Mouse (Mus musculus): ENCODE measurements around the gene Fuca1. TPM values are rescaled to one million over a fixed set of nuclear protein-coding genes. Genes with fewer than 3 reads are reported as not detected.

Gene Fuca1
- total and polyA plus RNA-seq, 3 experiments, result 26.8 to 48.6 TPM; not detected in 1

DNA sequence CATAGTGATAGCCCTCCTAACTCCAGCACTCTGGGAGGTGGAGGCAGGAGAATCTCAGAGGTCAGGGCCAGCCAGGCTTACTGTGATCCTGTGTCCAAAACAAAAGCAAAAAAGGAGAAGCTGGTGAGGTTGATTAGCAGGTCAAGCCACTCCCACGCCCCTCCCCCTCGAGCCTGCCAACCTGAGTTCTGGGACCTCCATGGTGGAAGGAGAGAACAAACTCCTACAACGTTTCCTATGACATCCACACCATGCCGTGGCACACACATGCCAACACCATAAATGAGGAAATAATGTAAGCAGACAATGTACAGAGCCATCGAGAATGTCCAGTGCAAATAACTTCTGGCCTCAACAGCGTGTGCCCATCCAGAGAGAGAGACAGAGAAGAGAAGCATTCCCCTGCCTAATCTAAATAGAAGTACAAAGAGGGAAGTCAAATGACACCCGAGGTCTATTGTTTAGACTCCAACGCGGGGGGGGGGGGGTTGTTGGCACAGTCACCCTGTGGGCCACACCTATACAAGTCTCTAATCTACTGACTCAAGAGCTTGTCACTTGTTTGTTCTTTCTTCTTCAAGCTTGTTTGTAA is 44.4 kb upstream of the Fuca1 start:
- Histone ChIP-seq H3K27ac (ENCODE audit: control insufficient read depth, low read depth, low read length) (peak overlapping the region; percentile 96), H3K4me1 (ENCODE audit: control insufficient read depth in 1 of 2, insufficient read depth in 2 of 2, low read length in 2 of 2) (peaks cover 20 to 32% of the 10 kb centered on the region in 2 experiments), H3K4me3 (ENCODE audit: control insufficient read depth in 1 of 2, insufficient read depth in 1 of 2, low read depth in 2 of 2, low read length in 2 of 2) (peak overlapping the region; percentile 62 to 68), H3K36me3 (ENCODE audit: control insufficient read depth in 1 of 2, insufficient read depth in 2 of 2, low read length in 2 of 2) (peaks cover 15 to 31% of the 10 kb centered on the region in 2 experiments), H3K9me3 (replicated peaks; ENCODE audit: insufficient read depth, low read length) (no peaks in the 10 kb centered on the region), H3K79me2 (ENCODE audit: control insufficient read depth, insufficient read depth, low read length, poor library complexity) (peaks cover 24% of the 10 kb centered on the region), H3K27me3 (ENCODE audit: control insufficient read depth in 1 of 2, insufficient read depth in 2 of 2, low read length in 2 of 2) (no peaks in the 10 kb centered on the region), H3K9ac (ENCODE audit: control insufficient read depth, low read depth, low read length, poor library complexity, severe bottlenecking) (peak overlapping the region; percentile 76)
- TF ChIP-seq MAZ (IDR thresholded peaks at IDR 0.05; ENCODE audit: low read depth, low read length) (peak; percentile 89), EP300 (IDR thresholded peaks at IDR 0.05; ENCODE audit: low read depth in 1 of 2, low read length in 2 of 2) (peak in 1 of 2 experiments; percentile 60; a peak in 2 of 4 replicates), TAL1 (IDR thresholded peaks at IDR 0.05; ENCODE audit: low read length) (peak; percentile 36), TCF12 (IDR thresholded peaks at IDR 0.05; ENCODE audit: low read depth, low read length) (peak; percentile 12; the same call in 1 of the 2 replicates), TBP (IDR thresholded peaks at IDR 0.05; ENCODE audit: low read depth, low read length) (peak; percentile 70), ZNF384 (IDR thresholded peaks at IDR 0.05; ENCODE audit: low read depth, low read length) (no peak), ELF1 (IDR thresholded peaks at IDR 0.05; ENCODE audit: low read depth, low read length) (0 out of 2 replicates have a peak, but pooled peaks have one; percentile 39), ZMIZ1 (IDR thresholded peaks at IDR 0.05; ENCODE audit: low read depth, low read length) (peak; percentile 15; the same call in 1 of the 2 replicates), POLR2AphosphoS2 (IDR thresholded peaks at IDR 0.05; ENCODE audit: low read length) (peak; percentile 46; the same call in 1 of the 2 replicates), MXI1 (IDR thresholded peaks at IDR 0.05; ENCODE audit: low read depth, low read length) (no peak; the same call in 1 of the 2 replicates), POLR2A (IDR thresholded peaks at IDR 0.05; ENCODE audit: control insufficient read depth in 1 of 2, insufficient read depth in 1 of 2, low read depth in 1 of 2, low read length in 2 of 2, poor library complexity in 1 of 2) (peak in 1 of 2 experiments; percentile 43; a peak in 2 of 4 replicates), RCOR1 (IDR thresholded peaks at IDR 0.05; ENCODE audit: low read depth, low read length) (0 out of 2 replicates have a peak, but pooled peaks have one; percentile 2), NELFE (IDR thresholded peaks at IDR 0.05; ENCODE audit: low read depth, low read length) (no peak)
- DNase-seq (ENCODE audit: low read depth, low spot score), result peak; percentile 91

DNA sequence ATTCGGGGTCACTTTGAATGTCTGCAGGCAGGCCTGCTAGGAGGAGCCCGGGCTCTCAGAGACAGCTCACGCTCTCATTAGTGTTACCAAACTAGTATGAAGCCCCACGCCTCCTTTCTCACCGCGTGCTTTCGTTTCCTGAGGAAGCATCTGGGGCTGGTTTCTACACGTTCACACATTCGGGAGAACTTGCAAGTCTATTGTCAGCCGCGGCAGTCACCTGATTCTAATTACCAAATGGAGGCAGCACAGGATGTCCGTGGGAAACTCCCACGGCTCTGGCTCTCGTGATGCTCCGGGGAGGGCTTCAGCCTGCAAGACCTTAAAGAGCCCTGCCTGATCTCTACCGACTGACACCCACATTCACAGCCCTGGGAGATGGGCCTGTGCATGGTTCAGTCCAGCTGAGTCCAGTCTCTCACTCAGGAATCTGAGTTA is 43.9 kb upstream of the Fuca1 start:
- peak overlapping the region; percentile 76 for H3K9ac ChIP-seq (ENCODE audit: control insufficient read depth, low read depth, low read length, poor library complexity, severe bottlenecking)
- H3K27me3 ChIP-seq (ENCODE audit: control insufficient read depth in 1 of 2, insufficient read depth in 2 of 2, low read length in 2 of 2), result no peaks in the 10 kb centered on the region
- H3K9me3 ChIP-seq (replicated peaks; ENCODE audit: insufficient read depth, low read length), result no peaks in the 10 kb centered on the region
- DNase-seq (ENCODE audit: low read depth, low spot score), result peak; percentile 90
- H3K79me2 ChIP-seq (ENCODE audit: control insufficient read depth, insufficient read depth, low read length, poor library complexity), result peaks cover 22% of the 10 kb centered on the region
- peaks cover 12 to 28% of the 10 kb centered on the region in 2 experiments for H3K36me3 ChIP-seq (ENCODE audit: control insufficient read depth in 1 of 2, insufficient read depth in 2 of 2, low read length in 2 of 2)
- H3K4me3 ChIP-seq (ENCODE audit: control insufficient read depth in 1 of 2, insufficient read depth in 1 of 2, low read depth in 2 of 2, low read length in 2 of 2), result peak overlapping the region; percentile 62 to 68
- H3K4me1 ChIP-seq (ENCODE audit: control insufficient read depth in 1 of 2, insufficient read depth in 2 of 2, low read length in 2 of 2), result peaks cover 19 to 32% of the 10 kb centered on the region in 2 experiments
- H3K27ac ChIP-seq (ENCODE audit: control insufficient read depth, low read depth, low read length), result peak overlapping the region; percentile 96
- peak; percentile 66; the same call in 1 of the 2 replicates for TF ChIP-seq BHLHE40 (IDR thresholded peaks at IDR 0.05; ENCODE audit: borderline replicate concordance, low read depth, low read length)
- TF ChIP-seq CHD2 (IDR thresholded peaks at IDR 0.05; ENCODE audit: low read length), result no peak
- TF ChIP-seq USF2 (IDR thresholded peaks at IDR 0.05; ENCODE audit: borderline replicate concordance in 1 of 2, insufficient read depth in 1 of 2, low read depth in 1 of 2, low read length in 2 of 2), result no peak
- no peak for TF ChIP-seq TBP (IDR thresholded peaks at IDR 0.05; ENCODE audit: low read depth, low read length)
- no peak for TF ChIP-seq SMC3 (IDR thresholded peaks at IDR 0.05; ENCODE audit: low read depth, low read length)
- peak; percentile 74 for TF ChIP-seq ETS1 (IDR thresholded peaks at IDR 0.05; ENCODE audit: low read depth, low read length)
- TF ChIP-seq NELFE (IDR thresholded peaks at IDR 0.05; ENCODE audit: low read depth, low read length), result peak; percentile 34; the same call in 1 of the 2 replicates
- no peak for TF ChIP-seq TAL1 (IDR thresholded peaks at IDR 0.05; ENCODE audit: low read length)
- no peak for TF ChIP-seq ZNF384 (IDR thresholded peaks at IDR 0.05; ENCODE audit: low read depth, low read length)
- 0 out of 2 replicates have a peak, but pooled peaks have one; percentile 5 for TF ChIP-seq TCF12 (IDR thresholded peaks at IDR 0.05; ENCODE audit: low read depth, low read length)
- 0 out of 2 replicates have a peak, but pooled peaks have one; percentile 3 for TF ChIP-seq RCOR1 (IDR thresholded peaks at IDR 0.05; ENCODE audit: low read depth, low read length)
- peak; percentile 80; the same call in 1 of the 2 replicates for TF ChIP-seq SIN3A (IDR thresholded peaks at IDR 0.05; ENCODE audit: low read length)
- TF ChIP-seq ELF1 (IDR thresholded peaks at IDR 0.05; ENCODE audit: low read depth, low read length), result no peak
- TF ChIP-seq ZC3H11A (IDR thresholded peaks at IDR 0.05; ENCODE audit: low read depth, low read length), result no peak
- TF ChIP-seq POLR2AphosphoS2 (IDR thresholded peaks at IDR 0.05; ENCODE audit: low read length), result no peak
- no peak for TF ChIP-seq JUND (IDR thresholded peaks at IDR 0.05; ENCODE audit: low read depth, low read length)
- TF ChIP-seq MAFK (IDR thresholded peaks at IDR 0.05; ENCODE audit: borderline replicate concordance, low read depth, low read length), result no peak
- no peak for TF ChIP-seq UBTF (IDR thresholded peaks at IDR 0.05; ENCODE audit: borderline replicate concordance, insufficient read depth, low read depth, low read length)
- peak; percentile 79 for TF ChIP-seq MAX (IDR thresholded peaks at IDR 0.05; ENCODE audit: low read length)
- TF ChIP-seq EP300 (IDR thresholded peaks at IDR 0.05; ENCODE audit: low read depth in 1 of 2, low read length in 2 of 2), result no peak
- TF ChIP-seq CTCF (IDR thresholded peaks at IDR 0.05 in 2 of 3, conservative IDR thresholded peaks at IDR 0.05 in 1 of 3; ENCODE audit: control insufficient read depth in 1 of 3, insufficient read depth in 1 of 3, low read depth in 2 of 3, low read length in 3 of 3, poor library complexity in 1 of 3, severe bottlenecking in 1 of 3), result no peak
- TF ChIP-seq MXI1 (IDR thresholded peaks at IDR 0.05; ENCODE audit: low read depth, low read length), result peak; percentile 86
- no peak; the same call in 1 of the 2 replicates for TF ChIP-seq ZMIZ1 (IDR thresholded peaks at IDR 0.05; ENCODE audit: low read depth, low read length)
- TF ChIP-seq CHD1 (IDR thresholded peaks at IDR 0.05; ENCODE audit: low read depth, low read length), result no peak
- no peak for TF ChIP-seq MYB (IDR thresholded peaks at IDR 0.05; ENCODE audit: low read depth, low read length)
